Mouse (Mus musculus) liver, adult 2 months (tissue): ENCODE measurements around the gene 9130213A22Rik.

ENCODE experiments used
- CTCF ChIP-seq: fragments of 200-500 bp; IDR thresholded peaks from 2 replicates; pipeline ENCODE4 v1.5.1; 2011; ENCODE audit warnings: low read depth, low read length, control low read depth
- POLR2A ChIP-seq: fragments of 200-500 bp; IDR thresholded peaks from 2 replicates; pipeline ENCODE4 v1.6.1; 2011; ENCODE audit warnings: low read length, control low read depth; ENCODE audit not compliant: insufficient read depth; ENCODE audit errors: extremely low read depth

- TF ChIP-seq CTCF (no peak), POLR2A (no peak)
Measured at GRCm38 (mm10) chr11:69151004-69151403, 28.6 kb upstream of the 9130213A22Rik start.
